Mouse (Mus musculus): ENCODE results near the gene Olfr960.

DNA sequence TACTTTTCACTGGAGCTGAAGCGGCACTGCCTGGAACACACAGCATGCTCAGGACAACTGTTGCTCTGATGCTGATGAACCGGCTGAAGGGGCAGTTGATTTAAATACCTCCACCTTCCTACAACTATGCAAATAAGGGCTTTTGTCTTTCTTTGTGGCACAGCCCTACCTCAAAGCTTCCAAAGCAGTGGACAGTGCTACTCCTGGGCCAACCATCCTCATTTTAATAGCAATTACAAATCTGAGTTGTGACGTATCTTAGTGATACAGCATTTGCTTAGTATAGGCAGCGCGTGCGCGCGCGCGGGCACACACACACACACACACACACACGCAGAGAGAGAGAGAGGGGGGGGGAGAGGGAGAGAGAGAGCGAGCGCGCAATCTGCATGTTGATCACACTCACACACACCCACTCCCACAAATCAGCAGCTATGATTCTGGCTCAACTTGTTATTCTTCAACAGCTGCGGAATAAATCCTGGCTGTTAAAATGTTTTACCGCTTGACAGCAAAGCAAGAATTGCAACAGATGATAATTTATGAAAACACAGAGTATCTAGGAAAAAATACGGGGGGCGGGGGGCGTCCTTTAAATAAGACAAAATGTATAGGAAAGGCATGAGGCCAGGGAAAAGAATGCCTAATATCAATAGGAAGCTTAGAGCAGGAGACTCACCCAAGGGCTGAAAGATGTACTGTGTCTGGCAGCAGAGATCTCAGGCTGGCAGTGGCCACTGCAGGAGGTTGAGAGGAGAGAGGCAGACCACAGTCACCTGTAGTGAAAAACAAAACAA is 18.4 kb upstream of the Olfr960 start:
- TF ChIP-seq USF2 (IDR thresholded peaks at IDR 0.05; ENCODE audit: borderline replicate concordance in 1 of 2, insufficient read depth in 1 of 2, low read depth in 1 of 2, low read length in 2 of 2) = no peak
- TF ChIP-seq EP300 (IDR thresholded peaks at IDR 0.05; ENCODE audit: low read depth in 1 of 2, low read length in 2 of 2) = no peak
- no peak for TF ChIP-seq GATA1 (IDR thresholded peaks at IDR 0.05; ENCODE audit: low read depth, low read length)
- TF ChIP-seq CTCF (IDR thresholded peaks at IDR 0.05 in 2 of 3, conservative IDR thresholded peaks at IDR 0.05 in 1 of 3; ENCODE audit: control insufficient read depth in 1 of 3, insufficient read depth in 1 of 3, low read depth in 2 of 3, low read length in 3 of 3, poor library complexity in 1 of 3, severe bottlenecking in 1 of 3) = no peak
- TF ChIP-seq TAL1 (IDR thresholded peaks at IDR 0.05; ENCODE audit: low read length) = no peak
- no peak for TF ChIP-seq HCFC1 (IDR thresholded peaks at IDR 0.05; ENCODE audit: low read depth, low read length)
- no peak for TF ChIP-seq ZKSCAN1 (IDR thresholded peaks at IDR 0.05; ENCODE audit: low read depth, low read length)

All from MEL (cell line).